Mouse (Mus musculus) bone marrow, adult 2 months (tissue): ENCODE data around the gene Cebpe.

Experiments
- CTCF ChIP-seq: fragments of 200-500 bp; IDR thresholded peaks from 2 replicates; pipeline ENCODE4 v1.5.1; 2011; ENCODE audit warnings: low read length, control low read depth; ENCODE audit not compliant: control insufficient read depth, insufficient read depth
- POLR2A ChIP-seq: fragments of 200-500 bp; IDR thresholded peaks from 2 replicates; pipeline ENCODE4 v1.6.1; 2011; ENCODE audit warnings: low read depth, mild to moderate bottlenecking, control low read depth, low read length, borderline replicate concordance; ENCODE audit not compliant: control insufficient read depth

GRCm38 (mm10) chr14:54747942-54748917, 36.3 kb upstream of the Cebpe start:
- TF ChIP-seq CTCF (no peak), POLR2A (no peak)
